In genomic region chr19:29488420-29488819, GRCm38 (mm10) we compare ENCODE assay signal across 13 mouse cellular contexts. TPM values are rescaled to one million over a fixed set of nuclear protein-coding genes. Genes with fewer than 3 reads are reported as not detected.
DNase-seq lines count a peak whose midpoint lies in the region; ATAC-seq and TF ChIP-seq lines count a peak whose summit lies in the region.
"Had no signal": no experiment of that assay in that cellular context is flagged by ENCODE, and none has a peak within 500 bp of the region (broad histone marks: within the 10 kb centered on the region; RNA-seq: fewer than 3 reads in every experiment).

No protein-coding gene starts in this region.

- ATAC-seq in heart, embryonic 14.5 days (ENCODE audit: insufficient number of reproducible peaks, insufficient read depth, low FRiP score, low read depth) = no peak
- ATAC-seq in lung, embryonic 14.5 days (ENCODE audit: insufficient read depth) = no peak
- ATAC-seq in monocyte, adult 5-6 weeks (replicated peaks; ENCODE audit: insufficient number of reproducible peaks, low FRiP score, low TSS enrichment, poor library complexity, severe bottlenecking) = 0 out of 2 replicates have a peak, but pooled peaks have one; percentile 4

- H3K4me2 ChIP-seq in heart, embryonic 14.5 days (ENCODE audit: low read length) = 0 out of 2 replicates have a peak overlapping the region, but pooled peaks have one; percentile 3
- H3K4me2 ChIP-seq in lung, embryonic 14.5 days = 0 out of 2 replicates have a peak overlapping the region, but pooled peaks have one; percentile 7
- H3K4me2 ChIP-seq: heart, embryonic 12.5 days; limb, embryonic 15.5 days; neural tube, embryonic 13.5 days had no signal

- TF ChIP-seq POLR2A in liver, adult 2 months (IDR thresholded peaks at IDR 0.05; ENCODE audit: extremely low read depth, insufficient read depth, low read length) = no peak

- no peak overlapping the region for H3K27ac ChIP-seq in heart, embryonic 14.5 days (replicated peaks in 1 of 2; ENCODE audit: control insufficient read depth in 1 of 2, insufficient read depth in 1 of 2, low read depth in 2 of 2, low read length in 2 of 2)
- no peak overlapping the region for H3K27ac ChIP-seq in lung, embryonic 14.5 days (ENCODE audit: low read depth)
- H3K27ac ChIP-seq in liver, adult 2 months (replicated peaks; ENCODE audit: insufficient read depth, low read depth, low read length) = no peak overlapping the region
- H3K27ac ChIP-seq: forebrain, embryonic 10.5 days; limb, embryonic 15.5 days; neural tube, embryonic 13.5 days had no signal

- no peak for DNase-seq in heart, postnatal 10 days
- DNase-seq in lung, embryonic 14.5 days = no peak
- no peak for DNase-seq in lung, adult 18-20 months
- DNase-seq in liver, adult 2 months (ENCODE audit: extremely low read depth, low read depth, low spot score) = peak; percentile 53
- no peak for DNase-seq in adrenal gland, adult 8-10 months
- DNase-seq: cerebellum, adult 2 months; thymus, postnatal 25 days had no signal

- intact Hi-C loops in heart, postnatal 10 days (cut with DNase I) = no loop called here

- no peak overlapping the region for H3K4me3 ChIP-seq in heart, embryonic 14.5 days (ENCODE audit: control insufficient read depth in 1 of 2, insufficient read depth in 1 of 2, low read depth in 1 of 2, low read length in 2 of 2)
- H3K4me3 ChIP-seq in lung, embryonic 14.5 days (ENCODE audit: low read depth, low read length) = no peak overlapping the region
- no peak overlapping the region for H3K4me3 ChIP-seq in liver, adult 2 months (ENCODE audit: insufficient read depth, low read depth, low read length)
- H3K4me3 ChIP-seq: forebrain, embryonic 10.5 days; heart, embryonic 12.5 days; limb, embryonic 15.5 days; neural tube, embryonic 13.5 days had no signal

- H3K9me3 ChIP-seq in heart, embryonic 14.5 days (ENCODE audit: control insufficient read depth, low read length) = no peaks in the 10 kb centered on the region
- no peaks in the 10 kb centered on the region for H3K9me3 ChIP-seq in lung, embryonic 14.5 days (ENCODE audit: low read depth, low read length)
- H3K9me3 ChIP-seq: forebrain, embryonic 10.5 days; heart, embryonic 12.5 days; limb, embryonic 15.5 days; neural tube, embryonic 13.5 days had no signal

- peaks cover 4 to 8% of the 10 kb centered on the region in 2 experiments; a peak in 3 of 4 replicates for H3K4me1 ChIP-seq in heart, embryonic 14.5 days (ENCODE audit: control insufficient read depth in 2 of 2, insufficient read depth in 2 of 2, low read length in 2 of 2)
- H3K4me1 ChIP-seq in lung, embryonic 14.5 days (ENCODE audit: insufficient read depth) = no peaks in the 10 kb centered on the region
- H3K4me1 ChIP-seq in liver, adult 2 months (ENCODE audit: control insufficient read depth, insufficient read depth, low read length) = peaks cover 12% of the 10 kb centered on the region
- H3K4me1 ChIP-seq: forebrain, embryonic 10.5 days; limb, embryonic 15.5 days; neural tube, embryonic 13.5 days had no signal

- no peaks in the 10 kb centered on the region for H3K27me3 ChIP-seq in heart, embryonic 14.5 days (ENCODE audit: control insufficient read depth, insufficient read depth, low read length)
- no peaks in the 10 kb centered on the region for H3K27me3 ChIP-seq in lung, embryonic 14.5 days (ENCODE audit: insufficient read depth, low read length)
- H3K27me3 ChIP-seq in liver, adult 2 months (ENCODE audit: control insufficient read depth, insufficient read depth, low read length) = no peaks in the 10 kb centered on the region
- H3K27me3 ChIP-seq: heart, embryonic 12.5 days; limb, embryonic 15.5 days; neural tube, embryonic 13.5 days had no signal

- no peaks in the 10 kb centered on the region for H3K36me3 ChIP-seq in heart, embryonic 14.5 days (ENCODE audit: control insufficient read depth, insufficient read depth, low read length)
- H3K36me3 ChIP-seq in lung, embryonic 14.5 days (ENCODE audit: insufficient read depth) = no peaks in the 10 kb centered on the region
- no peaks in the 10 kb centered on the region for H3K36me3 ChIP-seq in liver, adult 2 months (ENCODE audit: control insufficient read depth, insufficient read depth, low read length)
- H3K36me3 ChIP-seq: forebrain, embryonic 10.5 days; heart, embryonic 12.5 days; limb, embryonic 15.5 days; neural tube, embryonic 13.5 days had no signal

- WGBS in heart, embryonic 14.5 days = 43% methylated on average over 10 of the region's 10 CpGs
- 38% methylated on average over 10 of the region's 10 CpGs for WGBS in lung, embryonic 14.5 days
- WGBS in liver, adult 2 months = 14% methylated on average over 10 of the region's 10 CpGs

- no peak overlapping the region for H3K9ac ChIP-seq in heart, embryonic 14.5 days (ENCODE audit: low read length)
- no peak overlapping the region for H3K9ac ChIP-seq in lung, embryonic 14.5 days
- no peak overlapping the region for H3K9ac ChIP-seq in liver, adult 2 months (ENCODE audit: low read depth, low read length)
- H3K9ac ChIP-seq: heart, embryonic 12.5 days; limb, embryonic 15.5 days; neural tube, embryonic 13.5 days had no signal

- no peaks in the 10 kb centered on the region for H3K79me2 ChIP-seq in liver, adult 2 months (ENCODE audit: control insufficient read depth, insufficient read depth, low read length)

- TF ChIP-seq CTCF in lung, embryonic 14.5 days (IDR thresholded peaks at IDR 0.05; ENCODE audit: low read depth) = no peak
- TF ChIP-seq CTCF in liver, adult 2 months (IDR thresholded peaks at IDR 0.05; ENCODE audit: low read depth, low read length) = no peak

RNA-seq across cellular contexts. Expression of gene Ric1, which starts 33.7 kb away (rescaled TPM):
- 8.3 and 9.7 TPM in 2 replicates for polyA plus RNA-seq in heart, embryonic 14.5 days (2014; fragmentation: Nextera tagmentation; extraction: Ambion mirVana)
- total RNA-seq in heart, postnatal 10 days (2021) = 10 to 100 TPM; 32.8 to 36.3 TPM
- polyA plus RNA-seq in lung, embryonic 14.5 days (2014; fragmentation: Nextera tagmentation; extraction: Ambion mirVana) = 15.9 and 16.0 TPM in 2 replicates
- total RNA-seq in liver, adult 2 months (2014; rRNA removed) = 39.3 and 41.5 TPM in 2 replicates
- 4.7 and 5.4 TPM in 2 replicates for polyA plus RNA-seq in liver, adult 2 months (2012; rRNA removed)
- 58.8 to 70.8 TPM (median 64.9 TPM) in 3 replicates for total RNA-seq in monocyte, adult 5-6 weeks (2017)
- total RNA-seq in adrenal gland, adult 8-10 months (2022) = 10 to 100 TPM; 27.0 to 31.7 (median 29.5) TPM
